Mouse (Mus musculus) hindbrain, postnatal 0 days (tissue): ENCODE measurements around the gene Fkbp7. TPM values are rescaled to one million over a fixed set of nuclear protein-coding genes. Genes with fewer than 3 reads are reported as not detected.

Source experiments
- ATAC-seq: fragments of 200-750 bp; cut with Nextera tagmentation; 2 replicates; pipeline ENCODE4 v1.8.0; 2017; ENCODE audit warnings: mild to moderate bottlenecking, moderate TSS enrichment, moderate library complexity
- DNase-seq: peaks from one replicate; pipeline ENCODE4 v3.0.0-alpha.2; 2015; ENCODE audit warnings: low spot score
- H3K27ac ChIP-seq: fragments of 300-500 bp; sonication (generic); 2 replicates; pipeline ENCODE4 v1.5.1; 2014; ENCODE audit warnings: mild to moderate bottlenecking
- H3K27me3 ChIP-seq: fragments of 300-500 bp; sonication (generic); 2 replicates; pipeline ENCODE4 v1.6.1; 2014; ENCODE audit warnings: low read length, mixed read lengths; ENCODE audit not compliant: insufficient read depth
- H3K36me3 ChIP-seq: fragments of 300-500 bp; sonication (generic); 2 replicates; pipeline ENCODE4 v1.6.1; 2014; ENCODE audit warnings: low read length, mixed read lengths; ENCODE audit not compliant: insufficient read depth
- H3K4me1 ChIP-seq: fragments of 300-500 bp; sonication (generic); 2 replicates; pipeline ENCODE4 v1.6.1; 2014; ENCODE audit warnings: antibody characterized with exemption, low read length, mixed read lengths; ENCODE audit not compliant: insufficient read depth
- H3K4me2 ChIP-seq: fragments of 300-500 bp; sonication (generic); 2 replicates; pipeline ENCODE4 v1.6.1; 2014; ENCODE audit warnings: low read depth, mild to moderate bottlenecking, low read length, moderate library complexity, mixed read lengths
- H3K4me3 ChIP-seq: fragments of 300-500 bp; sonication (generic); 2 replicates; pipeline ENCODE4 v1.5.1; 2014; ENCODE audit warnings: low read length
- H3K9ac ChIP-seq: fragments of 300-500 bp; sonication (generic); replicated peaks from 2 replicates; pipeline ENCODE4 v1.6.1; 2014; ENCODE audit warnings: mild to moderate bottlenecking, low read length, moderate library complexity, mixed read lengths
- H3K9me3 ChIP-seq: fragments of 300-500 bp; sonication (generic); 2 replicates; pipeline ENCODE4 v1.6.1; 2016; ENCODE audit warnings: low read length, mixed read lengths
- CTCF ChIP-seq: IDR thresholded peaks from 2 replicates; pipeline ENCODE4 v1.5.1; 2016; ENCODE audit warnings: antibody characterized with exemption, control low read depth, low read depth
- WGBS: fragments of 180-500 bp; shearing (Covaris S2); extraction: QIAGEN DNeasy Blood & Tissue Kit; methylation state at CpG from one replicate; pipeline ENCODE4 v1.1.7; 2014; 5-methylcytosine and 5-hydroxymethylcytosine counted together
- polyA plus RNA-seq: library from polyadenylated mRNA; unstranded; fragments of >200 nt; fragmentation: Nextera tagmentation; extraction: Ambion mirVana; gene quantifications from 2 replicates; pipeline ENCODE4 v1.2.1, GENCODE M21; 2015
- total RNA-seq: library from RNA; depleted of rRNA; stranded (reverse); fragments of >200 nt; gene quantifications from 2 replicates; pipeline ENCODE4 v1.2.3, GENCODE M21; 2014

Fkbp7 gene
- total and polyA plus RNA-seq, 2 experiments from 2014 or later: 2.7 to 15.5 TPM

DNA sequence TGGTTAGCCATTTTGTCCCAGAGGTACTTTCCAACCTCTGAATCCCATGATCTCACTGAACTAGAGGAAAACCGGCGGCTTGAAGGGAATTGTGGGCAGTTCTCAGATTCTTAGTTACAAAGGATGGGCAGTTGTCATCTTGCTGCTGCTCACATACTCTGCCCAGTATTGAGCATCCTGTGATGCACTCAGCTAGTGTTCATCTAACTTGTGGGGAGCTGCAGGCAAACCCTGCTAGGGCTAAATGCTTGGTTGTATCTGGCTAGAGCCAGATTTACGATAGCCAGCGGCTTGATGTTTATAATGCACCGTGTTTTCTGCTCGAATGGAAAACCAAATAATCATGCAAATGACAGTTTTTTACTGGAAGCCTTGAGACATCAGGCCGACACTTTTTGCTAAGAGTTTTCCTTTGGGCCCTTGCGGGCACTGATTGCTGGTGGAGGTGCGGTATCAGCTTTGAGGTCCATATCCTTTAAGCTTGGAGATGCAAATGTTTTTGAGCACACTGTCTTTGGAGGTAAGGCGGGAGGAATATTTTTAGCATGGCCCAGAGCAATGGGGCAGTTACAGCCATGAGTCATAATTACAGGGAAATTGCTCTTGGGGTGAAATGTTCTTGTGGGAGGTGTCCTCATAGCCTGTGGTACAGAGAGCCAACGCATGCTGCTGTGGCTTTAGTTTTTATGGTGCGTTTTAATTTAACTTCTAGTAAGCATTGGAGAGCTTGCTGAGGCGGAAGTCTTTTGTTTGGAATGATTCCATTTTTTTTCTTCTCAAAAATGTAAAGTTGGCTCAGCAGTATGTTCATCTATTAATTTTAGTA lies 3.7 kb upstream of the Fkbp7 start:
- ATAC-seq (no peak), DNase-seq (no peak)
- H3K4me1 ChIP-seq: peaks cover 11% of the 10 kb centered on the region
- WGBS: 44% methylated on average over 13 of the region's 13 CpGs
- peak overlapping the region; percentile 87 for H3K9ac ChIP-seq
- H3K36me3 ChIP-seq: no peaks in the 10 kb centered on the region
- TF ChIP-seq CTCF: no peak
- no peaks in the 10 kb centered on the region for H3K9me3 ChIP-seq
- no peaks in the 10 kb centered on the region for H3K27me3 ChIP-seq
- peak overlapping the region; percentile 68 for H3K4me2 ChIP-seq
- no peak overlapping the region for H3K27ac ChIP-seq
- H3K4me3 ChIP-seq: peak overlapping the region; percentile 90

GRCm38 (mm10) chr2:76675949-76676348 lies 3.0 kb upstream of the Fkbp7 start:
- ATAC-seq: no peak
- Histone ChIP-seq H3K4me3 (peak overlapping the region; percentile 90), H3K4me1 (peaks cover 11% of the 10 kb centered on the region), H3K27ac (no peak overlapping the region), H3K9me3 (no peaks in the 10 kb centered on the region), H3K9ac (peak overlapping the region; percentile 87), H3K36me3 (no peaks in the 10 kb centered on the region), H3K4me2 (peak overlapping the region; percentile 68), H3K27me3 (no peaks in the 10 kb centered on the region)
- no peak for TF ChIP-seq CTCF
- DNase-seq: no peak
- WGBS: 7% methylated on average over 4 of the region's 4 CpGs

GRCm38 (mm10) chr2:76675451-76675850 lies 2.5 kb upstream of the Fkbp7 start:
- H3K4me2 ChIP-seq: peak overlapping the region; percentile 68
- no peaks in the 10 kb centered on the region for H3K27me3 ChIP-seq
- TF ChIP-seq CTCF: no peak
- no peak for DNase-seq
- no peaks in the 10 kb centered on the region for H3K9me3 ChIP-seq
- H3K4me1 ChIP-seq: peaks cover 11% of the 10 kb centered on the region
- ATAC-seq: peak; percentile 74
- peak overlapping the region; percentile 90 for H3K4me3 ChIP-seq
- H3K36me3 ChIP-seq: no peaks in the 10 kb centered on the region
- peak overlapping the region; percentile 87 for H3K9ac ChIP-seq
- WGBS: 3% methylated on average over 30 of the region's 44 CpGs
- H3K27ac ChIP-seq: peak overlapping the region; percentile 84

DNA sequence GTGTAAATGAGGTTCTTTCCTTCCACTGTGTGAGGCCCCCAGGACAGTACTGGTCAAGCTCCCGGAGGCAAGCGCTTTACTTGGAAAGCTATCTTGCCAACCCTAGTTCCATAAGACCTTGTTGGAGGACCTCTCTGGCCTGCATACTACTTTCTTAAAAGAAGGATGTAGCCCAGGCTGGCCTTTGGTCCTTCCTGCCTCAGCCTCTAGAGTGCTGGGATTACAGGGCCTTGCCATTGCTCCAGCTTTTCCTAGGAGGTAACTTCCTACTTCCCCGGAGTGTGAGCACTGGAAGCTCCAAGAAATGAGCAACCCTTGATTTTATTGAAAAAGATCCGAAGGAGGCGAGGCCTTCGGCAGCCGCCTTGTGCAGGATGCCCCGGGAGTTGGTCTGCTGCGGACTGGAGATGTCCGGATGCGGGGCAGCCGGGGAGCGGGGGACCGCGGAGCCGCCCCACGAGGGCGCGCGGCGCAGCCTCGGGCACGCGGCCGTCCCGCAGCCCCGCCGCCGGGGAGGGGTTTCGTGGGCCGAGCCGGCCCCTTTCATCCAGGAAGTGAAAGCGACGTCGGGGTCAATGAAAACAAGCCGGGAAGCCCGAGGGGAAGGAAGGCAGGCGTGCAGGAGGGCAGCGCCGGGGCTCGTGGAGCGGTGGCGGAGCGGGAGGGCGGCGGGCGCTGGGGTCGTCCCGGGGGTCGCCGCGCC lies 2.0 kb upstream of the Fkbp7 start, which contains the start of gene Plekha3:
Plekha3 (plus strand) TSS at position 557 of the 703 bp plus-strand sequence.
- Histone ChIP-seq H3K9me3 (no peaks in the 10 kb centered on the region), H3K27me3 (no peaks in the 10 kb centered on the region), H3K27ac (peak within 1 kb of the TSS; percentile 84), H3K4me1 (peaks cover 11% of the 10 kb centered on the region), H3K4me3 (peak within 1 kb of the TSS; percentile 90), H3K9ac (peak within 1 kb of the TSS; percentile 87), H3K36me3 (no peaks in the 10 kb centered on the region), H3K4me2 (peak within 1 kb of the TSS; percentile 68)
- 6% methylated on average over 36 of the region's 52 CpGs for WGBS
- peak; percentile 78 for ATAC-seq
- peak; percentile 93 for DNase-seq
- no peak for TF ChIP-seq CTCF

DNA sequence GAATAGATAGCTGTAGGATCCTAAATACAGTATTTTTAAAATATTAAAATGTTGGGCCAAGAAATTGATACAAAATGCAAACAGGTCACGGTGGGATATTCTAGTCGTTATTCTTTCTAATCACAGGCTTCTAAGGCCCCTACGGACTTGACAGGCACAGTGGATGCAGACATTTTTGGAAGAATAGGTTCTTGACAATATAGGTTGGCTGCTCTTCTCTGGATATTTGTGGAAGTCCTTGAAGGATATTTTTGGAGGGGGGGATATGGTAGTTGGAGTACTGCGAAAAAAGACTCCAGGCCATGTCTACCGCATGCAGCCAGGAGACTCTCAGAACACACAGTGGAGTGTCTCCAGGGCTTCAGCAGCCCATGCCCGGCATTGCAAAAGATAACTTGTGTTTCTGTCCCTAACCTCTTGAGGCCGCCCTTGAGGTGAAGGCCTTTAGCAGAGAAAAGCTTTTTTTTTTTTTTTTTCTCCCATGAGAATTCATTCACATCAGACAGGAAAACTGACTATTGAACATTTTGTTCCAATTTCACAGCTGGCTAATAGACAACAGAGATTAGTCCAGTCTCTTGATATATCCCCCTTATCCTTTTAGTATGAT lies 661 bp upstream of the Fkbp7 start:
- WGBS: 30% methylated on average over 7 of the region's 7 CpGs
- DNase-seq: peak; percentile 57
- peak; percentile 43 for TF ChIP-seq CTCF
- Histone ChIP-seq H3K4me2 (peak overlapping the region; percentile 74), H3K27ac (peak overlapping the region; percentile 79), H3K9me3 (no peaks in the 10 kb centered on the region), H3K4me1 (peaks cover 11% of the 10 kb centered on the region), H3K9ac (0 out of 2 replicates have a peak overlapping the region, but pooled peaks have one; percentile 60), H3K4me3 (peak overlapping the region; percentile 43), H3K36me3 (no peaks in the 10 kb centered on the region), H3K27me3 (no peaks in the 10 kb centered on the region)
- no peak for ATAC-seq

DNA sequence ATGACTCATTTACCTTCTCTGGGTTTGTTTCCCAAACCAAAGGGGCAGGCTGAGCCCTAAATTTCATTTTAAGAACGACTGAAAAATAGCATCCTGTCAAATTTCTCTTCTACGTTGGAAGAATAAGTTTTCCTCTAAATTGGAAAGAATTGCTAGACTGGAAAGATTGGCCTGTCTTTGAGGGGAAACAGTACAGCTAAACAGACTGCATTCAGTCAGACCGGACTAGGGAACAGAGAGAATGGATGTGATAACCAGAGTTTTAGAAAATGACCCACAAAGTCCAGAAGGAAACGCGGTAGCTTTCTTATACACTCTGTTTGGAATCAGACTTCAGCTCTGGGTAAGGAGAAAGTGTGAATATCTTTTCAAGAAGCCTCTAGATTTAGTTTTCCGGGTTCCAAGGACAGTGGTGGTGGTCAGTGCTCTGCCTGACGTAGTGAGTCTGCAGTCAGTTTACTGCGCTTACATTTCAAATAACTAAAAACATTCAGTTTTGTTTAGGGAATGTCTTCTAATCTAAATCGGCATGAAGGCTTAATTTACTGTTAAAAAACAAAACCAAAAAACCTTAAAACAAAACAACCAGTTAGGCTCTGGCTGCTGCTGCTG lies 676 bp downstream of the Fkbp7 start:
- Histone ChIP-seq H3K27ac (peak overlapping the region; percentile 79), H3K9ac (peak overlapping the region; percentile 60), H3K36me3 (no peaks in the 10 kb centered on the region), H3K4me1 (peaks cover 11% of the 10 kb centered on the region), H3K4me3 (peak overlapping the region; percentile 43), H3K9me3 (no peaks in the 10 kb centered on the region), H3K4me2 (peak overlapping the region; percentile 74), H3K27me3 (no peaks in the 10 kb centered on the region)
- no peak for TF ChIP-seq CTCF
- no peak for DNase-seq
- ATAC-seq: no peak
- 23% methylated on average over 9 of the region's 9 CpGs for WGBS
